ENCODE assay signal across 17 mouse cellular contexts in genomic region chr14:118051396-118051795, GRCm38 (mm10). TPM values are rescaled to one million over a fixed set of nuclear protein-coding genes. Genes with fewer than 3 reads are reported as not detected.
DNase-seq lines count a peak whose midpoint lies in the region; ATAC-seq lines count a peak whose summit lies in the region.
"Had no signal": no experiment of that assay in that cellular context is flagged by ENCODE, and none has a peak within 500 bp of the region (broad histone marks: within the 10 kb centered on the region; RNA-seq: fewer than 3 reads in every experiment).

No protein-coding gene starts in this region.

- H3K4me2 ChIP-seq in kidney, embryonic 15.5 days = no peak overlapping the region
- no peak overlapping the region for H3K4me2 ChIP-seq in forebrain, embryonic 16.5 days (ENCODE audit: low read length)
- H3K4me2 ChIP-seq: embryonic facial prominence, embryonic 13.5 days; liver, embryonic 13.5 days had no signal

- H3K4me3 ChIP-seq in kidney, embryonic 15.5 days (replicated peaks) = no peak overlapping the region
- no peak overlapping the region for H3K4me3 ChIP-seq in embryonic facial prominence, embryonic 10.5 days
- H3K4me3 ChIP-seq in forebrain, embryonic 16.5 days (replicated peaks; ENCODE audit: low read length) = no peak overlapping the region
- H3K4me3 ChIP-seq: embryonic facial prominence, embryonic 13.5 days; liver, embryonic 13.5 days; myocyte had no signal

- no peaks in the 10 kb centered on the region; the same call in 1 of the 2 replicates for H3K4me1 ChIP-seq in kidney, embryonic 15.5 days
- H3K4me1 ChIP-seq in embryonic facial prominence, embryonic 10.5 days = peaks cover 21% of the 10 kb centered on the region
- H3K4me1 ChIP-seq in forebrain, embryonic 16.5 days (replicated peaks; ENCODE audit: control insufficient read depth, insufficient read depth, low read length) = peaks cover 14% of the 10 kb centered on the region
- H3K4me1 ChIP-seq: liver, embryonic 13.5 days had no signal

- ATAC-seq in kidney, embryonic 15.5 days (replicated peaks; ENCODE audit: low FRiP score) = peak; percentile 15; the same call in 1 of the 2 replicates
- no peak for ATAC-seq in forebrain, embryonic 16.5 days

- H3K27ac ChIP-seq in kidney, embryonic 15.5 days = no peak overlapping the region
- H3K27ac ChIP-seq in embryonic facial prominence, embryonic 10.5 days (replicated peaks) = no peak overlapping the region; the same call in 1 of the 2 replicates
- H3K27ac ChIP-seq in forebrain, embryonic 16.5 days (ENCODE audit: low read length) = peak overlapping the region; percentile 30; the same call in 1 of the 2 replicates
- H3K27ac ChIP-seq: embryonic facial prominence, embryonic 13.5 days; liver, embryonic 13.5 days had no signal

- H3K27me3 ChIP-seq in kidney, embryonic 15.5 days = no peaks in the 10 kb centered on the region
- peaks cover 84% of the 10 kb centered on the region for H3K27me3 ChIP-seq in embryonic facial prominence, embryonic 10.5 days (replicated peaks; ENCODE audit: low read depth, poor library complexity, severe bottlenecking)
- no peaks in the 10 kb centered on the region for H3K27me3 ChIP-seq in forebrain, embryonic 16.5 days (replicated peaks; ENCODE audit: control insufficient read depth, insufficient read depth, low read length)
- H3K27me3 ChIP-seq: liver, embryonic 13.5 days had no signal

- DNase-seq in kidney, postnatal 25 days = no peak
- DNase-seq in embryonic facial prominence, embryonic 10.5 days (ENCODE audit: low spot score) = peak; percentile 14
- DNase-seq in neural tube, embryonic 10.5 days (ENCODE audit: extremely low spot score, low spot score) = peak; percentile 18
- no peak for DNase-seq in layer of hippocampus, adult 9-11 months
- DNase-seq in right cerebral cortex, adult 18-20 months = no peak
- DNase-seq in embryo, embryonic 10 days (ENCODE audit: low spot score) = no peak
- DNase-seq: adrenal gland, postnatal 25 days; cerebellum, postnatal 25 days; gastrocnemius, postnatal 10 days; heart, postnatal 14 days; kidney, adult 8-10 months; liver, embryonic 13.5 days; spleen, adult 18-20 months had no signal

- 81% methylated on average over 11 of the region's 11 CpGs for WGBS in kidney, embryonic 15.5 days
- WGBS in embryonic facial prominence, embryonic 10.5 days = 76% methylated on average over 11 of the region's 11 CpGs
- WGBS in forebrain, embryonic 16.5 days = 50% methylated on average over 11 of the region's 11 CpGs

- no peak overlapping the region for H3K9ac ChIP-seq in kidney, embryonic 15.5 days
- H3K9ac ChIP-seq in forebrain, embryonic 16.5 days (replicated peaks; ENCODE audit: low read depth, low read length) = no peak overlapping the region
- H3K9ac ChIP-seq: embryonic facial prominence, embryonic 13.5 days; liver, embryonic 13.5 days had no signal

- H3K36me3 ChIP-seq in kidney, embryonic 15.5 days = no peaks in the 10 kb centered on the region
- H3K36me3 ChIP-seq in embryonic facial prominence, embryonic 10.5 days (replicated peaks) = no peaks in the 10 kb centered on the region
- no peaks in the 10 kb centered on the region for H3K36me3 ChIP-seq in forebrain, embryonic 16.5 days (ENCODE audit: control insufficient read depth, insufficient read depth)
- H3K36me3 ChIP-seq: embryonic facial prominence, embryonic 13.5 days; liver, embryonic 13.5 days had no signal

- H3K9me3 ChIP-seq in kidney, embryonic 15.5 days (replicated peaks) = no peaks in the 10 kb centered on the region
- H3K9me3 ChIP-seq in embryonic facial prominence, embryonic 10.5 days = no peaks in the 10 kb centered on the region
- no peaks in the 10 kb centered on the region for H3K9me3 ChIP-seq in forebrain, embryonic 16.5 days (ENCODE audit: control insufficient read depth, low read length)
- H3K9me3 ChIP-seq: embryonic facial prominence, embryonic 13.5 days; liver, embryonic 13.5 days had no signal

RNA-seq across cellular contexts. Expression of gene Dct, which starts 0.6 kb away (rescaled TPM):
- polyA plus RNA-seq in kidney, embryonic 15.5 days (2015; fragmentation: Nextera tagmentation; extraction: Ambion mirVana) = 0.95 and 1.8 TPM in 2 replicates
- 4.3 and 5.7 TPM in 2 replicates for polyA plus RNA-seq in embryonic facial prominence, embryonic 10.5 days (2016; fragmentation: Nextera tagmentation; extraction: Ambion mirVana)
- polyA plus RNA-seq in forebrain, embryonic 16.5 days (2015; fragmentation: Nextera tagmentation; extraction: Ambion mirVana) = 6.3 and 6.4 TPM in 2 replicates

Comparison
In these comparisons a context has a peak if more than half of its experiments do, and no peak if none do; other contexts are left out.
1. DNase-seq: peak in embryonic facial prominence, embryonic 10.5 days (single experiment) and neural tube, embryonic 10.5 days (single experiment); none in kidney, postnatal 25 days (0 of 2), layer of hippocampus, adult 9-11 months (single experiment), right cerebral cortex, adult 18-20 months (single experiment) and embryo, embryonic 10 days (single experiment).